Mouse (Mus musculus) stomach, embryonic 15.5 days (tissue): Measurements from ENCODE around the gene Slc7a10. TPM values are rescaled to one million over a fixed set of nuclear protein-coding genes. Genes with fewer than 3 reads are reported as not detected.
A peak's percentile ranks its signal among the peaks of the same experiment; 100 is the strongest.

Source experiments
- ATAC-seq: fragments of 200-750 bp; cut with Nextera tagmentation; 2 replicates; pipeline ENCODE4 v1.8.0; 2017; ENCODE audit warnings: low read depth, moderate number of reproducible peaks, moderate TSS enrichment; ENCODE audit not compliant: insufficient read depth, low FRiP score
- H3K27ac ChIP-seq: fragments of 300-500 bp; sonication (generic); 2 replicates; pipeline ENCODE4 v1.5.1; 2015; ENCODE audit warnings: mild to moderate bottlenecking, inconsistent platforms
- H3K27me3 ChIP-seq: fragments of 300-500 bp; sonication (generic); replicated peaks from 2 replicates; pipeline ENCODE4 v1.6.1; 2015; ENCODE audit warnings: inconsistent platforms
- H3K36me3 ChIP-seq: fragments of 300-500 bp; sonication (generic); 2 replicates; pipeline ENCODE4 v1.6.1; 2015; ENCODE audit warnings: inconsistent platforms
- H3K4me1 ChIP-seq: fragments of 300-500 bp; sonication (generic); 2 replicates; pipeline ENCODE4 v1.6.1; 2015; ENCODE audit warnings: inconsistent platforms
- H3K4me2 ChIP-seq: fragments of 300-500 bp; sonication (generic); 2 replicates; pipeline ENCODE4 v1.6.1; 2015; ENCODE audit warnings: mild to moderate bottlenecking, inconsistent platforms
- H3K4me3 ChIP-seq: fragments of 300-500 bp; sonication (generic); replicated peaks from 2 replicates; pipeline ENCODE4 v1.5.1; 2015; ENCODE audit warnings: inconsistent platforms
- H3K9ac ChIP-seq: fragments of 300-500 bp; sonication (generic); 2 replicates; pipeline ENCODE4 v1.6.1; 2015; ENCODE audit warnings: inconsistent platforms
- H3K9me3 ChIP-seq: fragments of 300-500 bp; sonication (generic); 2 replicates; pipeline ENCODE4 v1.6.1; 2016; ENCODE audit warnings: inconsistent platforms
- WGBS: fragments of 180-500 bp; shearing (Covaris S2); methylation state at CpG from one replicate; pipeline ENCODE4 v1.1.7; 2015; 5-methylcytosine and 5-hydroxymethylcytosine counted together
- polyA plus RNA-seq: library from polyadenylated mRNA; unstranded; fragments of >200 nt; fragmentation: Nextera tagmentation; extraction: Ambion mirVana; gene quantifications from 2 replicates; pipeline ENCODE4 v1.2.1, GENCODE M21; 2015

Gene Slc7a10
- polyA plus RNA-seq, 1 experiment from 2014 or later, result 3.3 TPM

DNA sequence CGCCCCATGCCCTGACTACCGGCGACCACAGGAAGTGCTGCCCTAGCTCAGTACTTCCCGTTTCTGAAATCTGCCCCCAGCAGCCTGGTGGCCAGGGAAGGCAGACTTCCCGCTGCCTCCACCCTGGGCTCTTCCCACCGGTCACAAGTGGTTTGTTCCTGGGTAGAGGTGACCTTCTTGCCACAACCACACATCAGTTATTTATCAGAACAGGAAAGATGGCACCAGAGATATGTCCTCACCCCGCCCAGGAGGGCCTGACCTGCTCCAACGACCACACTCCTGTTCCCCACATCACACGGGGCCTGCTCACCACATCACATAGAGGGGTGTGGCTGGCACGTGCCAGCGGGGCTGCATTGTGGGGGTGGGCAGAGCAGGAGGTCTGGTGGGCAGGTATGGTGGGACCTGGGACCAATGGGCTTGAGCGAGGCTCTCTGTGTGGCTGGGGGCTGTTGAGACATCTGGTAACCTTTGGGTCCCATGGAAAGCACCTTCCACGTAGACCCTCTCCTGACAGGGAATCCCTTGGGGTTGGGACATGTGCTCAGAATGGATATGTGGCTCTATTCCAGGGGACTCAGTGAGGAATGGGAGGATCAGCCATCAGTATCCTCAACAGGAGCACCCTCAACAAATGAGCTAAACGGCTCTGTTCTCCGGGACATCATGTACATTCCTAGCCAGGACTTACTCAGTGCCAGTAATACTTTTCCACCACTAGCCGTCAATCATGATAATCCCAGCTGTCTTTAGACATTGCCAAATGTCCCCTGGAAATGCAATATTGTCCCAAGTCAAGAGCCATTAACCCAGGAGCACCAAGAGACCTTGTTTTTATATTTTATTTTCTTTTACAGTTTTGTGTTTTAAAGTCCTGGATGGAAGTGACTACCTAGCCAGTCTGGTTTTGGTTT is 29.4 kb upstream of the Slc7a10 start:
- Histone ChIP-seq H3K9ac (no peak overlapping the region), H3K9me3 (no peaks in the 10 kb centered on the region), H3K36me3 (no peaks in the 10 kb centered on the region), H3K4me2 (no peak overlapping the region), H3K4me3 (no peak overlapping the region), H3K27me3 (no peaks in the 10 kb centered on the region), H3K27ac (no peak overlapping the region), H3K4me1 (no peaks in the 10 kb centered on the region)
- no peak for ATAC-seq
- 60% methylated on average over 16 of the region's 16 CpGs for WGBS

DNA sequence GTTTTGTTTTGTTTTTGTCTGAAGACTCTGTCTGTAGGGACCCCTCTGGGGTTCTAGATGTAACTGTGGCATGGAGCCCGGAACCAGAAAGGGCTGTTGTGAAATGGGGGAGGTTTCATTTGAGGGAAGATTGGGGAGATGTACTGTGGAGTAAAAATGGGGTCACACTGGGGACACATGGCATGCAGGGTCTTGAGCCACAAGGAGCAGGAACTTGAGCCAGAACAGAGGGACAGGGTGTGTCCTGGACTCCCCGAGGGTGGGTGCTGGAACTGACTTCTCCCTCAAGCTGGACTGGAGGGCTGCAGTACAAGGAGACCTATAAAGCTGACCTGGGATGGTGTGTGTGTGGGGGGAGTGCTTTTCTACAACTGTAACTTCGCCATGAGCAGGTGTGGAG is 28.7 kb upstream of the Slc7a10 start:
- H3K4me2 ChIP-seq, result no peak overlapping the region
- 57% methylated on average over 3 of the region's 3 CpGs for WGBS
- H3K36me3 ChIP-seq, result no peaks in the 10 kb centered on the region
- no peak for ATAC-seq
- no peak overlapping the region for H3K27ac ChIP-seq
- H3K9ac ChIP-seq, result no peak overlapping the region
- H3K9me3 ChIP-seq, result no peaks in the 10 kb centered on the region
- H3K4me3 ChIP-seq, result no peak overlapping the region
- H3K4me1 ChIP-seq, result no peaks in the 10 kb centered on the region
- no peaks in the 10 kb centered on the region for H3K27me3 ChIP-seq

GRCm38 (mm10) chr7:35162443-35162842 is 23.7 kb upstream of the Slc7a10 start:
- Histone ChIP-seq H3K4me1 (no peaks in the 10 kb centered on the region), H3K4me2 (no peak overlapping the region), H3K4me3 (no peak overlapping the region), H3K27ac (no peak overlapping the region), H3K9me3 (no peaks in the 10 kb centered on the region), H3K27me3 (no peaks in the 10 kb centered on the region; the same call in 1 of the 2 replicates), H3K36me3 (no peaks in the 10 kb centered on the region), H3K9ac (no peak overlapping the region)
- ATAC-seq, result no peak
- 72% methylated on average over 6 of the region's 6 CpGs for WGBS

GRCm38 (mm10) chr7:35163600-35163999 is 22.6 kb upstream of the Slc7a10 start:
- no peaks in the 10 kb centered on the region; the same call in none of the 2 replicates for H3K27me3 ChIP-seq
- peak; percentile 27; the same call in 1 of the 2 replicates for ATAC-seq
- H3K9ac ChIP-seq, result no peak overlapping the region
- no peaks in the 10 kb centered on the region for H3K36me3 ChIP-seq
- WGBS, result 67% methylated on average over 7 of the region's 7 CpGs
- no peaks in the 10 kb centered on the region for H3K9me3 ChIP-seq
- H3K4me1 ChIP-seq, result no peaks in the 10 kb centered on the region
- H3K4me3 ChIP-seq, result no peak overlapping the region
- no peak overlapping the region for H3K27ac ChIP-seq
- H3K4me2 ChIP-seq, result no peak overlapping the region

GRCm38 (mm10) chr7:35164131-35164530 is 22.1 kb upstream of the Slc7a10 start:
- Histone ChIP-seq H3K4me2 (no peak overlapping the region), H3K9ac (no peak overlapping the region), H3K27ac (no peak overlapping the region), H3K36me3 (no peaks in the 10 kb centered on the region), H3K9me3 (no peaks in the 10 kb centered on the region), H3K4me1 (no peaks in the 10 kb centered on the region), H3K4me3 (no peak overlapping the region), H3K27me3 (no peaks in the 10 kb centered on the region; the same call in none of the 2 replicates)
- ATAC-seq, result no peak
- WGBS, result 71% methylated on average over 6 of the region's 6 CpGs

DNA sequence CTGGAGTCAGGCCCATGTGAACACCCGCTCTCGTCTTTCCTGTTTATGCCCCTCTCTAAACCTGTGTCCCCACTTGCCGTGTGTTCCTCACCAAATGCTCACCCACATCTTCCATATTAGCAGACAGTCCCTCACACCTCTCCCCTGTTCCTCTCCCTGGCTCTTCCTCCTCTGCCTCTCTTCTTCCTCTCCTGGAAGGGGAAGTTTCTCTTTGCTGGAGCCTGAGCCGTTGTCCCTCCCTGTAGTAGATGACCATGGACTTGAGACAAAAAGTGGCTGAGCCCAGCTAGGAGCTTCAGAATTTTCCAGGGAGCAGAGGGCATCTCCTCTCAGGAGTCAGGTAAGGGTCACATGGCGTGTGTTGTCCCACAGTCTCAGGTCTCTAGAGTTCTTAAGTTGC is 19.2 kb upstream of the Slc7a10 start:
- no peak for ATAC-seq
- Histone ChIP-seq H3K9me3 (no peaks in the 10 kb centered on the region), H3K36me3 (no peaks in the 10 kb centered on the region), H3K4me3 (no peak overlapping the region), H3K4me1 (peaks cover 6% of the 10 kb centered on the region; the same call in 1 of the 2 replicates), H3K27me3 (peaks cover 5% of the 10 kb centered on the region), H3K9ac (no peak overlapping the region), H3K4me2 (no peak overlapping the region), H3K27ac (no peak overlapping the region)
- WGBS, result 74% methylated on average over 5 of the region's 5 CpGs

DNA sequence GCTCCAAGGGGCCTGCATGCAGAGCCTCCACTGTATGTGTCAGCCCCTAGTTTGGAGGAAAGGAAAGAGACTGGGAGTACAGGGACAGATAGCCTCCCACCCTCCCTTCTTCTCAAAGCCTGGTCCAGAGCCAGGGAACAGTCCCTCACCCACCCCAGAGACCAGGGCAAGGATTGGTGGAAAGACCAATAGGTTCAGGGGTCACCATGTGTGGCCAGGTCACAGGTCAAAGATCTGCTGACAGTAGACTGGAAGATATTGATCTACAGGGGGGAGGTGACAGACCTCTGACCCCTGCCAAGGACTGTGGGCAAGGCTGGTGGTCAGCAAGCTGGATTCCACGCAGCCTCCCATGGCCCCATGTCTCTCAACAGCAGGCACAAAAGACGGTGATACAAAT is 18.3 kb upstream of the Slc7a10 start:
- peaks cover 8% of the 10 kb centered on the region; the same call in 1 of the 2 replicates for H3K4me1 ChIP-seq
- H3K36me3 ChIP-seq, result no peaks in the 10 kb centered on the region
- no peak for ATAC-seq
- H3K27me3 ChIP-seq, result peaks cover 11% of the 10 kb centered on the region
- no peak overlapping the region for H3K9ac ChIP-seq
- no peak overlapping the region for H3K27ac ChIP-seq
- no peaks in the 10 kb centered on the region for H3K9me3 ChIP-seq
- H3K4me2 ChIP-seq, result no peak overlapping the region
- H3K4me3 ChIP-seq, result no peak overlapping the region
- 55% methylated on average over 2 of the region's 2 CpGs for WGBS

GRCm38 (mm10) chr7:35169341-35169740 is 16.8 kb upstream of the Slc7a10 start:
- H3K27ac ChIP-seq, result no peak overlapping the region
- WGBS, result 14% methylated on average over 6 of the region's 6 CpGs
- H3K4me3 ChIP-seq, result no peak overlapping the region
- H3K9ac ChIP-seq, result no peak overlapping the region
- H3K4me2 ChIP-seq, result no peak overlapping the region
- no peaks in the 10 kb centered on the region for H3K36me3 ChIP-seq
- H3K4me1 ChIP-seq, result peaks cover 8% of the 10 kb centered on the region; the same call in 1 of the 2 replicates
- no peaks in the 10 kb centered on the region for H3K9me3 ChIP-seq
- H3K27me3 ChIP-seq, result peaks cover 12% of the 10 kb centered on the region
- 0 out of 2 replicates have a peak, but pooled peaks have one; percentile 21 for ATAC-seq

DNA sequence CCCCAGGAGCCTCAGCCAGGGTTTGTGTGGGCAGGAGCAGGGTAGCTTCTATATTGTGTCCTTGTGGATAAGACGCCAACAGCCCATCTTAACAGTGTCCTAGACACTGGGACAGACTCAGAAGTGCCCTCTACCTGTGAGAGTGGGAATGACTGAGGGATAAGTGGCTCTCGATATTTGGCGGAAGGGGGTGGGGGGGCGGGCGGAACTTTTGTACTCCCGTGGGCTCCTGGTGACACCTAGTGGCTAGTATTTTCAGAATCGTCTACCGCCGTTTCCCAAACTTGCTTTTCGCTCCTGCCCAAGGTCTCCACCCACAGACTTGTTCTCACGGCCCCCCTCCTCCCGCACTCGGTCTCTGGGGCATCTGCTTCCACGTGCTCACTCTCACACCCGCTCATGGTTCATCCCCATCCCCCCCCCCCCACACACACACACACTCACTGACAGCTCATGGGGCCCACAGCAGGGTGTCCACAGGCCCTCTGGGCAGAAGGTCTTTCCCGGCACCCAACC is 14.3 kb upstream of the Slc7a10 start:
- Histone ChIP-seq H3K27me3 (peaks cover 12% of the 10 kb centered on the region), H3K4me3 (no peak overlapping the region), H3K36me3 (no peaks in the 10 kb centered on the region), H3K9ac (no peak overlapping the region), H3K9me3 (no peaks in the 10 kb centered on the region), H3K4me1 (peaks cover 8% of the 10 kb centered on the region; the same call in 1 of the 2 replicates), H3K4me2 (peak overlapping the region; percentile 37), H3K27ac (no peak overlapping the region)
- WGBS, result under 1% methylated on average over 16 of the region's 16 CpGs
- peak; percentile 58; the same call in 1 of the 2 replicates for ATAC-seq

DNA sequence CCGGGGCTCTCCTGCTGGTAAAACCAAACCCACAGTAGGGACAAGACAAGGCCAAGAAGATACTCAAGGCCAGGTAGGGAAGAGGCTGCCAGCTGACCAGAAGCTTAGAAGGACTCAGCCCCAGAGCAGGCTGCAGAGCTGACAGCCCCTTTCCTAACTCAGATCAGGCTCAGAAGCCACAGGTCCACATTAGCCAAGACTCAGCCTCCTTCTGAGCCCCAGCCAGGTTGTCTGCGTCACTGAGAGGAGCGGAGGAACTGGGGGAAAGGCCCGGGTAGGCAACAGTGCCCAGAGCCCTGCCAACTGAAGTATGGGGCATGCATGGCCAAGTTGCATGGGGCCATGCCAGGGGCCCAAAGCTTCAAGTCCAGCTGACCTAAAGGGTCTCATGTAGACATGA is 13.7 kb upstream of the Slc7a10 start:
- H3K27ac ChIP-seq, result no peak overlapping the region
- WGBS, result 67% methylated on average over 4 of the region's 4 CpGs
- peaks cover 8% of the 10 kb centered on the region; the same call in 1 of the 2 replicates for H3K4me1 ChIP-seq
- H3K4me3 ChIP-seq, result no peak overlapping the region
- no peaks in the 10 kb centered on the region for H3K36me3 ChIP-seq
- no peak for ATAC-seq
- no peaks in the 10 kb centered on the region for H3K9me3 ChIP-seq
- H3K27me3 ChIP-seq, result peaks cover 12% of the 10 kb centered on the region; the same call in 1 of the 2 replicates
- H3K4me2 ChIP-seq, result no peak overlapping the region
- no peak overlapping the region for H3K9ac ChIP-seq

DNA sequence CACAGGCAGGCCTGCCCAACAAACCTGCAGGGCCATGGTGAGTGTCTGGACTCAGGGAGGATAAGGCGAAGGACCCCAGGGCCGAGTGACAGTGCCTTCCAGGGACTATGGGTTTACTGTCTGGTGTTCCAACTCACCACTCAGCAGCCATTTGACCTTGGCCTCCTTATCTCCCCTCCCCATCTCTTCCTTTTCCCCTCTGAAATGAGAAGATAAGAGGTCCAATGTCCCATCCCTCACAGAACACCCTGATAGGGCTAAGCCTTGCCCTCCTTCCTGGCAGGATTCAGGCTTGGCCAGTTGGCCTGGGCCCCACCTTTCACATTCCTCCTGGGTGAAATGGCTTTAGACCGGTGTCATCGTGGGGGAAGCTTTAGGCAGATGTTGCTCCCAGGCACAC is 10.7 kb upstream of the Slc7a10 start:
- no peaks in the 10 kb centered on the region for H3K9me3 ChIP-seq
- peaks cover 6% of the 10 kb centered on the region; the same call in 1 of the 2 replicates for H3K4me1 ChIP-seq
- no peak overlapping the region for H3K4me2 ChIP-seq
- H3K36me3 ChIP-seq, result no peaks in the 10 kb centered on the region
- no peak overlapping the region for H3K9ac ChIP-seq
- H3K27ac ChIP-seq, result no peak overlapping the region
- ATAC-seq, result no peak
- peaks cover 10% of the 10 kb centered on the region; the same call in 1 of the 2 replicates for H3K27me3 ChIP-seq
- WGBS, result 81% methylated on average over 4 of the region's 4 CpGs
- H3K4me3 ChIP-seq, result no peak overlapping the region
